Mouse (Mus musculus) testis, adult 2 months (tissue): ENCODE results near the gene Gm26992. TPM values are rescaled to one million over a fixed set of nuclear protein-coding genes. Genes with fewer than 3 reads are reported as not detected.

Source experiments
- H3K27ac ChIP-seq: fragments of 200-500 bp; 2 replicates; pipeline ENCODE4 v1.5.1; 2012; ENCODE audit warnings: low read depth, low read length; ENCODE audit not compliant: control insufficient read depth, insufficient read depth
- H3K27me3 ChIP-seq: fragments of 200-500 bp; 2 replicates; pipeline ENCODE4 v1.6.1; 2012; ENCODE audit warnings: mild to moderate bottlenecking, low read length, moderate library complexity; ENCODE audit not compliant: control insufficient read depth, insufficient read depth
- H3K36me3 ChIP-seq: fragments of 200-500 bp; 2 replicates; pipeline ENCODE4 v1.6.1; 2012; ENCODE audit warnings: mild to moderate bottlenecking, low read length; ENCODE audit not compliant: control insufficient read depth, insufficient read depth
- H3K4me1 ChIP-seq: fragments of 200-500 bp; 2 replicates; pipeline ENCODE4 v1.6.1; 2012; ENCODE audit warnings: low read length; ENCODE audit not compliant: control insufficient read depth, insufficient read depth
- H3K4me3 ChIP-seq: fragments of 200-500 bp; 2 replicates; pipeline ENCODE4 v1.5.1; 2012; ENCODE audit warnings: low read depth, mild to moderate bottlenecking, low read length, moderate library complexity, mixed read lengths; ENCODE audit not compliant: control insufficient read depth
- CTCF ChIP-seq: fragments of 200-500 bp; IDR thresholded peaks from 2 replicates; pipeline ENCODE4 v1.5.1; 2012; ENCODE audit warnings: low read depth, mild to moderate bottlenecking, inconsistent platforms, low read length, moderate library complexity; ENCODE audit not compliant: control insufficient read depth, insufficient read depth, insufficient replicate concordance
- POLR2A ChIP-seq: fragments of 200-500 bp; IDR thresholded peaks from 2 replicates; pipeline ENCODE4 v1.6.1; 2012; ENCODE audit warnings: low read depth, mild to moderate bottlenecking, inconsistent platforms, low read length, moderate library complexity; ENCODE audit not compliant: control insufficient read depth
- polyA plus RNA-seq: library from polyadenylated mRNA; depleted of rRNA; stranded (reverse); fragments of >200 nt; gene quantifications from 2 replicates; pipeline ENCODE4 v1.2.3, GENCODE M21; 2012; rRNA removed

Gm26992 gene
- polyA plus RNA-seq = 0.31 TPM in 1 of 2 replicates, not detected in the other

GRCm38 (mm10) chrX:103421710-103422109 lies at the start of gene Gm26992:
Gene Gm26992 (plus strand): TSS chrX:103422010.
- no peaks in the 10 kb centered on the region for H3K36me3 ChIP-seq
- no peaks in the 10 kb centered on the region for H3K27me3 ChIP-seq
- H3K4me1 ChIP-seq = no peaks in the 10 kb centered on the region
- H3K4me3 ChIP-seq = no peak within 1 kb of the TSS
- TF ChIP-seq POLR2A = no peak
- TF ChIP-seq CTCF = no peak
- no peak within 1 kb of the TSS for H3K27ac ChIP-seq

- no peak overlapping the region for H3K4me3 ChIP-seq
- H3K4me1 ChIP-seq = no peaks in the 10 kb centered on the region
- H3K27ac ChIP-seq = no peak overlapping the region
- TF ChIP-seq POLR2A (no peak), CTCF (no peak)
- H3K27me3 ChIP-seq = no peaks in the 10 kb centered on the region
- no peaks in the 10 kb centered on the region for H3K36me3 ChIP-seq
Observed at GRCm38 (mm10) chrX:103374250-103374649, 47.6 kb upstream of the Gm26992 start.

- Histone ChIP-seq H3K27ac (no peak overlapping the region), H3K36me3 (no peaks in the 10 kb centered on the region), H3K27me3 (no peaks in the 10 kb centered on the region), H3K4me3 (no peak overlapping the region), H3K4me1 (no peaks in the 10 kb centered on the region)
- no peak for TF ChIP-seq POLR2A
- TF ChIP-seq CTCF = no peak
Observed at GRCm38 (mm10) chrX:103384528-103384927, 37.3 kb upstream of the Gm26992 start.

GRCm38 (mm10) chrX:103388131-103388530 lies 33.7 kb upstream of the Gm26992 start:
- Histone ChIP-seq H3K4me1 (no peaks in the 10 kb centered on the region), H3K27me3 (no peaks in the 10 kb centered on the region), H3K36me3 (no peaks in the 10 kb centered on the region), H3K4me3 (no peak overlapping the region), H3K27ac (no peak overlapping the region)
- TF ChIP-seq CTCF (no peak), POLR2A (no peak)

- no peak overlapping the region for H3K27ac ChIP-seq
- H3K27me3 ChIP-seq = no peaks in the 10 kb centered on the region
- H3K4me1 ChIP-seq = no peaks in the 10 kb centered on the region
- TF ChIP-seq CTCF (no peak), POLR2A (no peak)
- no peak overlapping the region for H3K4me3 ChIP-seq
- H3K36me3 ChIP-seq = no peaks in the 10 kb centered on the region
Observed at GRCm38 (mm10) chrX:103393841-103394240, 28.0 kb upstream of the Gm26992 start.

- H3K27me3 ChIP-seq = no peaks in the 10 kb centered on the region
- no peaks in the 10 kb centered on the region; the same call in 1 of the 2 replicates for H3K4me1 ChIP-seq
- TF ChIP-seq CTCF (no peak), POLR2A (no peak)
- no peak overlapping the region for H3K27ac ChIP-seq
- no peak overlapping the region; the same call in 1 of the 2 replicates for H3K4me3 ChIP-seq
- H3K36me3 ChIP-seq = no peaks in the 10 kb centered on the region
Observed at GRCm38 (mm10) chrX:103405021-103405420, 16.8 kb upstream of the Gm26992 start.

- TF ChIP-seq POLR2A = no peak
- TF ChIP-seq CTCF = no peak
- H3K27me3 ChIP-seq = no peaks in the 10 kb centered on the region
Observed at GRCm38 (mm10) chrX:103414167-103414566, 7.6 kb upstream of the Gm26992 start, which contains the start of gene Tsx. Gene Tsx (plus strand): TSS chrX:103414467.

GRCm38 (mm10) chrX:103427677-103428076 lies 5.9 kb downstream of the Gm26992 start:
- Histone ChIP-seq H3K27me3 (no peaks in the 10 kb centered on the region), H3K4me1 (no peaks in the 10 kb centered on the region), H3K4me3 (no peak overlapping the region), H3K36me3 (no peaks in the 10 kb centered on the region), H3K27ac (no peak overlapping the region)
- TF ChIP-seq CTCF = no peak
- TF ChIP-seq POLR2A = no peak

More at GRCm38 (mm10) chrX:103414167-103414566, 7.6 kb upstream of the Gm26992 start, which contains the start of gene Tsx:
- Histone ChIP-seq H3K36me3 (no peaks in the 10 kb centered on the region), H3K4me1 (no peaks in the 10 kb centered on the region), H3K4me3 (no peak within 1 kb of the TSS), H3K27ac (no peak within 1 kb of the TSS)
